Comparison of ENCODE assay signal across 8 mouse cellular contexts in genomic region chr5:115614948-115615347, GRCm38 (mm10). TPM values are rescaled to one million over a fixed set of nuclear protein-coding genes. Genes with fewer than 3 reads are reported as not detected.
A peak's percentile ranks its signal among the peaks of the same experiment; 100 is the strongest.
DNase-seq lines count a peak whose midpoint lies in the region; ATAC-seq and TF ChIP-seq lines count a peak whose summit lies in the region.

No protein-coding gene starts in this region.

- no peak for TF ChIP-seq EP300 in liver, postnatal 0 days (IDR thresholded peaks at IDR 0.05; ENCODE audit: low read depth)

- no peaks in the 10 kb centered on the region for H3K27me3 ChIP-seq in heart, embryonic 12.5 days (replicated peaks)
- no peaks in the 10 kb centered on the region for H3K27me3 ChIP-seq in liver, postnatal 0 days (ENCODE audit: insufficient read depth, low read length)

- TF ChIP-seq CTCF in liver, postnatal 0 days (IDR thresholded peaks at IDR 0.05; ENCODE audit: low read depth), result peak; percentile 85

- H3K4me3 ChIP-seq in heart, embryonic 12.5 days, result no peak overlapping the region
- H3K4me3 ChIP-seq in liver, postnatal 0 days (ENCODE audit: low read depth, low read length), result no peak overlapping the region

- no peak overlapping the region for H3K9ac ChIP-seq in heart, embryonic 12.5 days
- H3K9ac ChIP-seq in liver, postnatal 0 days (replicated peaks), result no peak overlapping the region

- DNase-seq in heart, adult 18-20 months, result peak; percentile 72 to 75
- DNase-seq in 416B (ENCODE audit: low read depth), result peak; percentile 51
- peak; percentile 82 for DNase-seq in ZHBTc4 (ENCODE audit: low read depth, low spot score)
- peak; percentile 79 for DNase-seq in gastrocnemius, postnatal 10 days
- DNase-seq in liver, postnatal 0 days, result peak; percentile 82
- DNase-seq in spleen, postnatal 4 days (ENCODE audit: low spot score in 2 of 2), result peak; percentile 73 to 91
- DNase-seq in ovary, postnatal 10 days (ENCODE audit: low spot score), result no peak

- no peak overlapping the region for H3K27ac ChIP-seq in heart, embryonic 12.5 days (ENCODE audit: poor library complexity, severe bottlenecking)
- no peak overlapping the region for H3K27ac ChIP-seq in liver, postnatal 0 days (ENCODE audit: low read depth)

- no peak overlapping the region for H3K4me2 ChIP-seq in heart, embryonic 12.5 days
- H3K4me2 ChIP-seq in liver, postnatal 0 days (ENCODE audit: low read depth, low read length), result no peak overlapping the region

- ATAC-seq in heart, embryonic 12.5 days (ENCODE audit: insufficient number of reproducible peaks, low FRiP score), result no peak
- ATAC-seq in liver, postnatal 0 days, result peak; percentile 47

- H3K4me1 ChIP-seq in heart, embryonic 12.5 days (replicated peaks), result no peaks in the 10 kb centered on the region
- no peaks in the 10 kb centered on the region; the same call in 1 of the 2 replicates for H3K4me1 ChIP-seq in liver, postnatal 0 days (ENCODE audit: insufficient read depth)

- no peaks in the 10 kb centered on the region for H3K9me3 ChIP-seq in heart, embryonic 12.5 days (replicated peaks)
- no peaks in the 10 kb centered on the region for H3K9me3 ChIP-seq in liver, postnatal 0 days (ENCODE audit: low read length)

- 65% methylated on average over 7 of the region's 7 CpGs for WGBS in heart, embryonic 12.5 days
- WGBS in liver, postnatal 0 days (ENCODE audit: insufficient replicate concordance), result 79% methylated on average over 7 of the region's 7 CpGs

- H3K36me3 ChIP-seq in heart, embryonic 12.5 days, result peaks cover 100% of the 10 kb centered on the region
- peaks cover 85% of the 10 kb centered on the region for H3K36me3 ChIP-seq in liver, postnatal 0 days (replicated peaks; ENCODE audit: insufficient read depth, low read length)

RNA-seq across cellular contexts. Expression of gene Rab35, which starts 16.8 kb away (rescaled TPM):
- 10 to 100 TPM; 45.7 to 46.6 TPM for total RNA-seq in heart, adult 18-20 months (2021)
- 20.1 and 20.9 TPM in 2 replicates for polyA plus RNA-seq in heart, embryonic 12.5 days (2016; fragmentation: Nextera tagmentation; extraction: Ambion mirVana)
- 10 to 100 TPM; 33.3 to 39.8 TPM for total RNA-seq in gastrocnemius, postnatal 10 days (2021)
- polyA plus RNA-seq in liver, postnatal 0 days (2015; fragmentation: Nextera tagmentation; extraction: Ambion mirVana), result 7.6 and 8.6 TPM in 2 replicates

RNA-seq across cellular contexts. Expression of gene Gcn1l1, which starts 49.9 kb away (rescaled TPM):
- total RNA-seq in heart, adult 18-20 months (2021), result 10 to 100 TPM; 39.1 to 41.5 TPM
- polyA plus RNA-seq in heart, embryonic 12.5 days (2016; fragmentation: Nextera tagmentation; extraction: Ambion mirVana), result 43.1 and 47.0 TPM in 2 replicates
- 10 to 100 TPM; 33.4 to 41.7 TPM for total RNA-seq in gastrocnemius, postnatal 10 days (2021)
- polyA plus RNA-seq in liver, postnatal 0 days (2015; fragmentation: Nextera tagmentation; extraction: Ambion mirVana), result 7.7 and 10.3 TPM in 2 replicates

RNA-seq across cellular contexts. Expression of gene Rplp0, which starts 55.7 kb away (rescaled TPM):
- total RNA-seq in heart, adult 18-20 months (2021), result 100 to 1,000 TPM; 624 to 648 TPM
- polyA plus RNA-seq in heart, embryonic 12.5 days (2016; fragmentation: Nextera tagmentation; extraction: Ambion mirVana), result 949 and 971 TPM in 2 replicates
- 100 to 1,000 TPM; 938 to 959 TPM for total RNA-seq in gastrocnemius, postnatal 10 days (2021)
- polyA plus RNA-seq in liver, postnatal 0 days (2015; fragmentation: Nextera tagmentation; extraction: Ambion mirVana), result 793 and 822 TPM in 2 replicates
